Mouse (Mus musculus) bone marrow, adult 2 months (tissue): Measurements from ENCODE around the gene Stard9. TPM values are rescaled to one million over a fixed set of nuclear protein-coding genes. Genes with fewer than 3 reads are reported as not detected.

ENCODE experiments used
- H3K27ac ChIP-seq: fragments of 200-500 bp; 2 replicates; pipeline ENCODE4 v1.5.1; 2012; ENCODE audit warnings: low read depth, mild to moderate bottlenecking, control low read depth, inconsistent platforms, low read length; ENCODE audit not compliant: control insufficient read depth, poor library complexity, insufficient read depth
- H3K4me1 ChIP-seq: fragments of 200-500 bp; 2 replicates; pipeline ENCODE4 v1.6.1; 2011; ENCODE audit warnings: low read length; ENCODE audit not compliant: control insufficient read depth, insufficient read depth
- H3K4me3 ChIP-seq: fragments of 200-500 bp; replicated peaks from 2 replicates; pipeline ENCODE3; 2011; ENCODE audit warnings: mild to moderate bottlenecking, low read depth, low read length, control low read depth; ENCODE audit not compliant: control insufficient read depth
- CTCF ChIP-seq: fragments of 200-500 bp; IDR thresholded peaks from 2 replicates; pipeline ENCODE4 v1.5.1; 2011; ENCODE audit warnings: low read length, control low read depth; ENCODE audit not compliant: control insufficient read depth, insufficient read depth
- POLR2A ChIP-seq: fragments of 200-500 bp; IDR thresholded peaks from 2 replicates; pipeline ENCODE4 v1.6.1; 2011; ENCODE audit warnings: low read depth, mild to moderate bottlenecking, control low read depth, low read length, borderline replicate concordance; ENCODE audit not compliant: control insufficient read depth
- WGBS: fragments of 180-500 bp; shearing (Covaris S2); methylation state at CpG from one replicate; pipeline ENCODE4 v1.1.7; 2018; 5-methylcytosine and 5-hydroxymethylcytosine counted together
- polyA plus RNA-seq: library from polyadenylated mRNA; stranded (reverse); fragments of >200 nt; gene quantifications from 2 replicates; pipeline ENCODE4 v1.2.4, GENCODE M21; 2011; ENCODE audit warnings: low replicate concordance; ENCODE audit not compliant: missing spikeins, insufficient read depth, insufficient read length

Stard9 gene
- polyA plus RNA-seq, 1 experiment: 3.6 TPM

DNA sequence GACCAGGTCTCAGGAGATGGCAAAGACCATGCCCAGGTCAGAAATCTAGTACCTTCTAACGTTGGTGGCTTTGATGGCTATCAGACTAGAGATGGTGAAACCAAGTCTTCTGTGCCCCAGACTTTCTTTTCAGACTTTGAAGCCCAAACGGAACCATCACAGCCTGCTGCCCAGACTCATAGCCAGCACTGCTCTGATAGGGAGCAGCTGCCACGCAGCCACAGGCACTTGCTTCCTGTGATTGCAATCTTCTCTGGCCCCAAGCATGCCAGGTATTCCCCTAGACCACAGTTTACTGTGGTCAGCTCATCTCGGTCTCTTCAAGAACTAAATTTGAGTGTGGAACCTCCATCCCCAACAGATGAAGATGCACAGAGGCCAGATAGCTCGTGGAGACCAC lies 73.8 kb downstream of the Stard9 start:
- WGBS: 30% methylated on average over 5 of the region's 5 CpGs
- H3K4me1 ChIP-seq: no peaks in the 10 kb centered on the region
- H3K4me3 ChIP-seq: no peak overlapping the region
- H3K27ac ChIP-seq: no peak overlapping the region
- TF ChIP-seq CTCF (no peak), POLR2A (no peak)

DNA sequence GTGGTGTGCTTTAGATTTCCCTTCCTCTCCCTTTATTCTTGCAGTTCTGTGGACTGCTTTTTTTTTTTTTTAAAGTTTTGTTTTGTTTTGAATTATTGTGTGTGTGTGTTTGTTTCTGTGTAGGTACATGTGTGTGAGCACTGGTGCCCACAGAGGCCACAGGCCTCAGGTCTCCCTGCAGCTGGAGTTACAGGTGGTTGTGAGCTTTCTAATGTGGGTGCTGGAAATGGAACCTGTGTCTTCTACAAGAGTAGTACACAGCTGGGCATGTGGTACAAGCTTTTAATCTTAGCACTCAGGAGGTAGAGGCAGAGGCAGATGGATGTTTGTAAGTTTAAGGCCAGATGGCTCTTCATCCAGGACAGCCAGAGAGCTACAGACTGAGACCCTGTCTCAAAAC lies 78.1 kb downstream of the Stard9 start:
- no peak overlapping the region for H3K4me3 ChIP-seq
- H3K27ac ChIP-seq: no peak overlapping the region
- no peaks in the 10 kb centered on the region for H3K4me1 ChIP-seq
- TF ChIP-seq CTCF: no peak
- no peak for TF ChIP-seq POLR2A

GRCm38 (mm10) chr2:120710154-120710553 lies 81.2 kb downstream of the Stard9 start:
- no peak for TF ChIP-seq CTCF
- TF ChIP-seq POLR2A: no peak
- WGBS: 13% methylated on average over 3 of the region's 3 CpGs
- Histone ChIP-seq H3K4me1 (no peaks in the 10 kb centered on the region), H3K4me3 (no peak overlapping the region), H3K27ac (no peak overlapping the region)

- Histone ChIP-seq H3K27ac (no peak overlapping the region), H3K4me3 (no peak overlapping the region), H3K4me1 (no peaks in the 10 kb centered on the region)
- WGBS: 75% methylated on average over 3 of the region's 3 CpGs
- TF ChIP-seq POLR2A: no peak
- no peak for TF ChIP-seq CTCF
These were observed 82.0 kb downstream of the Stard9 start for GRCm38 (mm10) chr2:120710948-120711347.

- TF ChIP-seq POLR2A (no peak), CTCF (no peak)
- H3K27ac ChIP-seq: no peak overlapping the region
- WGBS: 87% methylated on average over 3 of the region's 3 CpGs
These were observed 84.5 kb downstream of the Stard9 start for GRCm38 (mm10) chr2:120713441-120713840.

GRCm38 (mm10) chr2:120718496-120718895 lies 89.6 kb downstream of the Stard9 start:
- H3K27ac ChIP-seq: no peak overlapping the region

More at GRCm38 (mm10) chr2:120713441-120713840, 84.5 kb downstream of the Stard9 start:
- no peak overlapping the region for H3K4me3 ChIP-seq
- H3K4me1 ChIP-seq: no peaks in the 10 kb centered on the region

GRCm38 (mm10) chr2:120720821-120721220 lies 91.9 kb downstream of the Stard9 start:
- Histone ChIP-seq H3K27ac (no peak overlapping the region), H3K4me3 (no peak overlapping the region), H3K4me1 (no peaks in the 10 kb centered on the region)
- no peak for TF ChIP-seq CTCF
- no peak for TF ChIP-seq POLR2A
- WGBS: 92% methylated on average over 6 of the region's 6 CpGs

More at GRCm38 (mm10) chr2:120718496-120718895, 89.6 kb downstream of the Stard9 start:
- Histone ChIP-seq H3K4me3 (no peak overlapping the region), H3K4me1 (no peaks in the 10 kb centered on the region)
- WGBS: 89% methylated on average over 8 of the region's 8 CpGs
- TF ChIP-seq CTCF (no peak), POLR2A (no peak)

- H3K4me1 ChIP-seq: no peaks in the 10 kb centered on the region
- 90% methylated on average over 2 of the region's 2 CpGs for WGBS
- TF ChIP-seq POLR2A (no peak), CTCF (no peak)
- no peak overlapping the region for H3K4me3 ChIP-seq
- H3K27ac ChIP-seq: no peak overlapping the region
These were observed 93.0 kb downstream of the Stard9 start for GRCm38 (mm10) chr2:120721911-120722310.

GRCm38 (mm10) chr2:120722491-120722890 lies 93.6 kb downstream of the Stard9 start:
- no peaks in the 10 kb centered on the region for H3K4me1 ChIP-seq
- no peak overlapping the region for H3K4me3 ChIP-seq
- no peak for TF ChIP-seq POLR2A
- TF ChIP-seq CTCF: no peak
- no peak overlapping the region for H3K27ac ChIP-seq
- 80% methylated on average over 8 of the region's 8 CpGs for WGBS
